Mouse (Mus musculus): Measurements from ENCODE around the gene Snta1. TPM values are rescaled to one million over a fixed set of nuclear protein-coding genes. Genes with fewer than 3 reads are reported as not detected.

Gene Snta1
- polyA plus RNA-seq, 1 experiment, result 5.7 TPM

GRCm38 (mm10) chr2:154447821-154448220 lies 39.9 kb upstream of the Snta1 start:
- no peak overlapping the region for H3K4me3 ChIP-seq (ENCODE audit: control insufficient read depth, low read depth, low read length)
- no peak for TF ChIP-seq CTCF (IDR thresholded peaks at IDR 0.05; ENCODE audit: control insufficient read depth, insufficient read depth, insufficient replicate concordance, low read depth, low read length)
- TF ChIP-seq POLR2A (IDR thresholded peaks at IDR 0.05; ENCODE audit: control insufficient read depth, low read depth, low read length), result no peak
- no peaks in the 10 kb centered on the region for H3K36me3 ChIP-seq (ENCODE audit: control insufficient read depth, insufficient read depth, low read length)
- no peak overlapping the region for H3K27ac ChIP-seq (ENCODE audit: control insufficient read depth, insufficient read depth, low read depth, low read length)
- no peaks in the 10 kb centered on the region for H3K4me1 ChIP-seq (ENCODE audit: control insufficient read depth, insufficient read depth, low read length)
- no peaks in the 10 kb centered on the region for H3K27me3 ChIP-seq (ENCODE audit: control insufficient read depth, insufficient read depth, low read length)

GRCm38 (mm10) chr2:154440453-154440852 lies 32.6 kb upstream of the Snta1 start:
- no peak for TF ChIP-seq POLR2A (IDR thresholded peaks at IDR 0.05; ENCODE audit: control insufficient read depth, low read depth, low read length)
- no peak for TF ChIP-seq CTCF (IDR thresholded peaks at IDR 0.05; ENCODE audit: control insufficient read depth, insufficient read depth, insufficient replicate concordance, low read depth, low read length)
- Histone ChIP-seq H3K4me1 (ENCODE audit: control insufficient read depth, insufficient read depth, low read length) (no peaks in the 10 kb centered on the region; the same call in 1 of the 2 replicates), H3K36me3 (ENCODE audit: control insufficient read depth, insufficient read depth, low read length) (no peaks in the 10 kb centered on the region), H3K27me3 (ENCODE audit: control insufficient read depth, insufficient read depth, low read length) (no peaks in the 10 kb centered on the region), H3K4me3 (ENCODE audit: control insufficient read depth, low read depth, low read length) (no peak overlapping the region), H3K27ac (ENCODE audit: control insufficient read depth, insufficient read depth, low read depth, low read length) (no peak overlapping the region)

GRCm38 (mm10) chr2:154437191-154437527 lies 29.3 kb upstream of the Snta1 start:
- TF ChIP-seq POLR2A (IDR thresholded peaks at IDR 0.05; ENCODE audit: control insufficient read depth, low read depth, low read length), result no peak
- no peak for TF ChIP-seq CTCF (IDR thresholded peaks at IDR 0.05; ENCODE audit: control insufficient read depth, insufficient read depth, insufficient replicate concordance, low read depth, low read length)
- Histone ChIP-seq H3K27me3 (ENCODE audit: control insufficient read depth, insufficient read depth, low read length) (no peaks in the 10 kb centered on the region), H3K4me3 (ENCODE audit: control insufficient read depth, low read depth, low read length) (peak overlapping the region; percentile 91), H3K27ac (ENCODE audit: control insufficient read depth, insufficient read depth, low read depth, low read length) (peak overlapping the region; percentile 90; the same call in 1 of the 2 replicates), H3K36me3 (ENCODE audit: control insufficient read depth, insufficient read depth, low read length) (no peaks in the 10 kb centered on the region), H3K4me1 (ENCODE audit: control insufficient read depth, insufficient read depth, low read length) (no peaks in the 10 kb centered on the region; the same call in 1 of the 2 replicates)

DNA sequence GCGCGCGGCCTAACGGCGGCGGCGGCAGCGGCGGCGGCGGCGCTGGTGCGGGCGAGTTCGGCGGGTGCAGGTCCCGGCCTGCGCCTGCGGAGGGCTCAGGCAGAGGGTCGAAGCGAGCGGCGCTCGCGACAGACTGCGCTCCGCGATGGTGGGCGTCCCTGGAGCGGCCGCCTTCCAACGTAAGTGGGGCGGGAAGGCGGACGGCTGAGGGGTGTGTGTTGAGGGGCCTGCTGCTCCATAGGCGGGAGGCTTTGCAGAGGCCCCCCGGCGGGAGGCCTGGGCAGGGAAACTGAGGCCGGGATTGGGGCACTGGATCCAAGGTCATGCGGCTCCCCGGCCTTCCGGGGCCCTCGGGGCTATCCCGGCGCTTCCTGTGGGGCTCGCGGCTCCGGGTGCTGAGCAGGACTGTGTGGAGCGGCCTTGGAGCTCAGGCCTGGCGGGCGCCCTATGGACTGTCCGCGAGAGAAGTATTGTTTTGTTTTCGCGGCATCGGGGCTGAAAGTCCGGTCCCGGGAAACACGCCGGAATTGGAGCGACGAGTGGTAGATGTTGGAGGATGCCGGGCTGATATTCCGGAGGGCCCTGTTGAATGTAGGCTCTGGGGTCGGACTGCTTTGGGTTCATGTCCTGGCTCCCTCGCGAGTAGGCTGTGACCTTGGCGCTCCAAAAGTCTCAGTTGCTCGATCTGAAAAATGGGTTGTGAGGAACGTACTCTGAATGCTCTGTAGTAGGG lies 28.7 kb upstream of the Snta1 start, which contains the start of gene Cbfa2t2:
TSS of gene Cbfa2t2 (plus strand) at position 24 of the 733 bp plus-strand sequence.
- Histone ChIP-seq H3K4me3 (ENCODE audit: control insufficient read depth, low read depth, low read length) (peak within 1 kb of the TSS; percentile 91), H3K4me1 (ENCODE audit: control insufficient read depth, insufficient read depth, low read length) (no peaks in the 10 kb centered on the region; the same call in 1 of the 2 replicates), H3K27ac (ENCODE audit: control insufficient read depth, insufficient read depth, low read depth, low read length) (peak within 1 kb of the TSS; percentile 95), H3K27me3 (ENCODE audit: control insufficient read depth, insufficient read depth, low read length) (no peaks in the 10 kb centered on the region), H3K36me3 (ENCODE audit: control insufficient read depth, insufficient read depth, low read length) (no peaks in the 10 kb centered on the region)
- TF ChIP-seq CTCF (IDR thresholded peaks at IDR 0.05; ENCODE audit: control insufficient read depth, insufficient read depth, insufficient replicate concordance, low read depth, low read length) (no peak), POLR2A (IDR thresholded peaks at IDR 0.05; ENCODE audit: control insufficient read depth, low read depth, low read length) (no peak)

DNA sequence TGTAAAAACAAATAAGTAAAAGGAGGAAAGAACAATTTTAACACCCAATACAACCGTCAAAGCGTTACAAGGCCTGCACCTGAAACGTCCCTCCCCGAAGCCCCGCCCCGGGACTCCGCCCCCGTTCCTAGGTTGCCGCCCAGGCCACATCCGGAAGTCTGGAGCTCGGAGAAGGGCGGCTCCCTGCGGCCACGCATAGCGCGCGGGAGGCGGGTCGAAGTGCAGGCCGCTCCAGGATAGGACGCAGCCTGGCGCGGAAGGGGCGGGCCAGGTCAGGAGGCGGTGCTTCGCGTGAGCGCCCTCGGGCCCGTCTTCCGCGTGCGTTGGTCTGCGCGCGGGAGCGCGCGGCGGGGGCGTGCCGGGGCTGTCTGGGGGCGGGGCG lies 28.2 kb upstream of the Snta1 start:
- Histone ChIP-seq H3K4me3 (ENCODE audit: control insufficient read depth, low read depth, low read length) (peak overlapping the region; percentile 86), H3K36me3 (ENCODE audit: control insufficient read depth, insufficient read depth, low read length) (no peaks in the 10 kb centered on the region), H3K4me1 (ENCODE audit: control insufficient read depth, insufficient read depth, low read length) (no peaks in the 10 kb centered on the region; the same call in 1 of the 2 replicates), H3K27ac (ENCODE audit: control insufficient read depth, insufficient read depth, low read depth, low read length) (peak overlapping the region; percentile 95), H3K27me3 (ENCODE audit: control insufficient read depth, insufficient read depth, low read length) (no peaks in the 10 kb centered on the region)
- no peak for TF ChIP-seq CTCF (IDR thresholded peaks at IDR 0.05; ENCODE audit: control insufficient read depth, insufficient read depth, insufficient replicate concordance, low read depth, low read length)
- peak; percentile 43; the same call in 1 of the 2 replicates for TF ChIP-seq POLR2A (IDR thresholded peaks at IDR 0.05; ENCODE audit: control insufficient read depth, low read depth, low read length)

GRCm38 (mm10) chr2:154434690-154435089 lies 26.8 kb upstream of the Snta1 start:
- Histone ChIP-seq H3K27ac (ENCODE audit: control insufficient read depth, insufficient read depth, low read depth, low read length) (no peak overlapping the region), H3K27me3 (ENCODE audit: control insufficient read depth, insufficient read depth, low read length) (no peaks in the 10 kb centered on the region), H3K4me3 (ENCODE audit: control insufficient read depth, low read depth, low read length) (no peak overlapping the region), H3K36me3 (ENCODE audit: control insufficient read depth, insufficient read depth, low read length) (no peaks in the 10 kb centered on the region), H3K4me1 (ENCODE audit: control insufficient read depth, insufficient read depth, low read length) (no peaks in the 10 kb centered on the region; the same call in 1 of the 2 replicates)
- TF ChIP-seq CTCF (IDR thresholded peaks at IDR 0.05; ENCODE audit: control insufficient read depth, insufficient read depth, insufficient replicate concordance, low read depth, low read length) (no peak), POLR2A (IDR thresholded peaks at IDR 0.05; ENCODE audit: control insufficient read depth, low read depth, low read length) (no peak)

DNA sequence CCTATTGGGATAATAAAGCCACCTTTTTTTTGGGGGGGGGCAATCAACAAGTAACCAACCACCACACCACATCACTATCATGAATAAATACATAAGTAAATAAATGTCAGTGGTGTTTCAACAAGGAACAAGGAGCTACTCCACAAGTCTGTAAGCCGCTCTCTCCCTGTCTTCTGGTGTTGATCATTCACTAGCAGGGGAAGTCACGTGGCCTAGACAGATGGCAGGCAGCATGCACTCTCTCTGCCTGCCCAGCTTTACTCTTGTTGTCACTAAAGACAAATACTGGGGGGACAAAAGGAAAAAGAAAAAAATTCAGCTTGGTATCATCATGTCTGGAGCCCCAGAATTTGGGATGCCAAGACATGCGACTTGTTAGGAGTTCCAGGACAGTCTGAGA lies 25.5 kb upstream of the Snta1 start:
- H3K27ac ChIP-seq (ENCODE audit: control insufficient read depth, insufficient read depth, low read depth, low read length), result no peak overlapping the region
- no peak for TF ChIP-seq CTCF (IDR thresholded peaks at IDR 0.05; ENCODE audit: control insufficient read depth, insufficient read depth, insufficient replicate concordance, low read depth, low read length)
- no peak for TF ChIP-seq POLR2A (IDR thresholded peaks at IDR 0.05; ENCODE audit: control insufficient read depth, low read depth, low read length)
- no peak overlapping the region for H3K4me3 ChIP-seq (ENCODE audit: control insufficient read depth, low read depth, low read length)

More for the DNA sequence above, 25.5 kb upstream of the Snta1 start:
- Histone ChIP-seq H3K4me1 (ENCODE audit: control insufficient read depth, insufficient read depth, low read length) (peaks cover 2% of the 10 kb centered on the region), H3K27me3 (ENCODE audit: control insufficient read depth, insufficient read depth, low read length) (no peaks in the 10 kb centered on the region), H3K36me3 (ENCODE audit: control insufficient read depth, insufficient read depth, low read length) (no peaks in the 10 kb centered on the region)

Measured in testis, adult 2 months (tissue).